Mouse (Mus musculus) E14TG2a.4 (cell line): ENCODE measurements around the gene Zkscan16.

Source experiments
- H3K27me3 ChIP-seq: 2 replicates; pipeline ENCODE4 v1.6.1; 2014; ENCODE audit warnings: low read length, control low read depth; ENCODE audit not compliant: insufficient read depth
- H3K36me3 ChIP-seq: 2 replicates; pipeline ENCODE4 v1.6.1; 2014; ENCODE audit warnings: low read length, control low read depth; ENCODE audit not compliant: insufficient read depth
- H3K4me1 ChIP-seq: replicated peaks from 2 replicates; pipeline ENCODE4 v1.6.1; 2014; ENCODE audit warnings: low read depth, low read length, control low read depth
- H3K4me3 ChIP-seq: replicated peaks from 2 replicates; pipeline ENCODE4 v1.5.1; 2014; ENCODE audit warnings: mild to moderate bottlenecking, low read length
- H3K9me3 ChIP-seq: 2 replicates; pipeline ENCODE4 v1.6.1; 2014; ENCODE audit warnings: low read length, control low read depth
- CTCF ChIP-seq: conservative IDR thresholded peaks from 2 replicates; pipeline ENCODE4 v1.5.1; 2014; ENCODE audit warnings: low read length
- NANOG ChIP-seq: IDR thresholded peaks from 2 replicates; pipeline ENCODE4 v1.6.1; 2014; ENCODE audit warnings: borderline replicate concordance, low read length, mixed read lengths
- POU5F1 ChIP-seq: IDR thresholded peaks from 2 replicates; pipeline ENCODE4 v1.6.1; 2014; ENCODE audit warnings: low read length, borderline replicate concordance

Zkscan16 gene

GRCm38 (mm10) chr4:58912629-58913335 lies 30.6 kb upstream of the Zkscan16 start, which contains the start of gene Ecpas:
Gene Ecpas (minus strand): TSS chr4:58912749.
- peaks cover 15% of the 10 kb centered on the region for H3K4me1 ChIP-seq

GRCm38 (mm10) chr4:58913336-58914026 lies 29.9 kb upstream of the Zkscan16 start:
- peaks cover 15% of the 10 kb centered on the region for H3K4me1 ChIP-seq
- H3K4me3 ChIP-seq = no peak overlapping the region; the same call in 1 of the 2 replicates
- H3K27me3 ChIP-seq = peaks cover 59% of the 10 kb centered on the region
- no peaks in the 10 kb centered on the region for H3K9me3 ChIP-seq
- TF ChIP-seq CTCF = no peak
- TF ChIP-seq POU5F1 = no peak
- TF ChIP-seq NANOG = no peak
- H3K36me3 ChIP-seq = no peaks in the 10 kb centered on the region

More at GRCm38 (mm10) chr4:58912629-58913335, 30.6 kb upstream of the Zkscan16 start, which contains the start of gene Ecpas:
- Histone ChIP-seq H3K4me3 (peak within 1 kb of the TSS; percentile 81), H3K36me3 (no peaks in the 10 kb centered on the region), H3K9me3 (no peaks in the 10 kb centered on the region), H3K27me3 (peaks cover 59% of the 10 kb centered on the region)
- no peak for TF ChIP-seq NANOG
- no peak for TF ChIP-seq POU5F1
- TF ChIP-seq CTCF = no peak

- H3K27me3 ChIP-seq = peaks cover 59% of the 10 kb centered on the region
- H3K4me1 ChIP-seq = peaks cover 15% of the 10 kb centered on the region
- no peaks in the 10 kb centered on the region for H3K36me3 ChIP-seq
- H3K9me3 ChIP-seq = no peaks in the 10 kb centered on the region
- H3K4me3 ChIP-seq = no peak overlapping the region
- TF ChIP-seq NANOG (no peak), CTCF (no peak), POU5F1 (no peak)
Observed at GRCm38 (mm10) chr4:58915081-58915826, 28.2 kb upstream of the Zkscan16 start.

- Histone ChIP-seq H3K27me3 (peaks cover 25% of the 10 kb centered on the region), H3K9me3 (0 out of 2 replicates have a peak, but pooled peaks cover 5% of the 10 kb centered on the region), H3K4me3 (no peak overlapping the region), H3K36me3 (no peaks in the 10 kb centered on the region), H3K4me1 (no peaks in the 10 kb centered on the region)
- TF ChIP-seq CTCF (no peak), NANOG (no peak), POU5F1 (no peak)
Observed at GRCm38 (mm10) chr4:58923933-58924332, 19.5 kb upstream of the Zkscan16 start.

GRCm38 (mm10) chr4:58925664-58926063 lies 17.8 kb upstream of the Zkscan16 start:
- peaks cover 19% of the 10 kb centered on the region for H3K27me3 ChIP-seq
- H3K9me3 ChIP-seq = 0 out of 2 replicates have a peak, but pooled peaks cover 5% of the 10 kb centered on the region
- no peak overlapping the region for H3K4me3 ChIP-seq
- no peaks in the 10 kb centered on the region for H3K4me1 ChIP-seq
- H3K36me3 ChIP-seq = no peaks in the 10 kb centered on the region
- TF ChIP-seq POU5F1 = no peak
- no peak for TF ChIP-seq CTCF
- TF ChIP-seq NANOG = no peak

- peaks cover 15% of the 10 kb centered on the region for H3K27me3 ChIP-seq
- no peaks in the 10 kb centered on the region for H3K4me1 ChIP-seq
- H3K36me3 ChIP-seq = no peaks in the 10 kb centered on the region
- 0 out of 2 replicates have a peak, but pooled peaks cover 1% of the 10 kb centered on the region for H3K9me3 ChIP-seq
- no peak overlapping the region for H3K4me3 ChIP-seq
- TF ChIP-seq NANOG = no peak
- no peak for TF ChIP-seq CTCF
- no peak for TF ChIP-seq POU5F1
Observed at GRCm38 (mm10) chr4:58926120-58926519, 17.3 kb upstream of the Zkscan16 start.

- Histone ChIP-seq H3K36me3 (no peaks in the 10 kb centered on the region), H3K9me3 (no peaks in the 10 kb centered on the region), H3K4me3 (no peak overlapping the region), H3K27me3 (peaks cover 20% of the 10 kb centered on the region), H3K4me1 (no peaks in the 10 kb centered on the region)
- peak; percentile 94 for TF ChIP-seq CTCF
- no peak for TF ChIP-seq NANOG
Observed at GRCm38 (mm10) chr4:58927661-58928060, 15.8 kb upstream of the Zkscan16 start.

- H3K9me3 ChIP-seq = no peaks in the 10 kb centered on the region
Observed at GRCm38 (mm10) chr4:58932541-58932940, 10.9 kb upstream of the Zkscan16 start.

More at GRCm38 (mm10) chr4:58932541-58932940, 10.9 kb upstream of the Zkscan16 start:
- peaks cover 18% of the 10 kb centered on the region for H3K27me3 ChIP-seq
- no peak for TF ChIP-seq CTCF
- TF ChIP-seq NANOG = no peak
- no peak for TF ChIP-seq POU5F1
- no peak overlapping the region for H3K4me3 ChIP-seq
- H3K4me1 ChIP-seq = peaks cover 4% of the 10 kb centered on the region; the same call in 1 of the 2 replicates
- no peaks in the 10 kb centered on the region for H3K36me3 ChIP-seq
